Mouse (Mus musculus) hindbrain, embryonic 10.5 days (tissue): ENCODE measurements around the gene Add2. TPM values are rescaled to one million over a fixed set of nuclear protein-coding genes. Genes with fewer than 3 reads are reported as not detected.

ENCODE experiments used
- DNase-seq: peaks from one replicate; pipeline ENCODE4 v3.0.0-alpha.2; 2017; ENCODE audit warnings: low spot score
- H3K27ac ChIP-seq: fragments of 300-500 bp; sonication (generic); 2 replicates; pipeline ENCODE4 v1.5.1; 2016; ENCODE audit warnings: mild to moderate bottlenecking, moderate library complexity
- H3K27me3 ChIP-seq: fragments of 300-500 bp; sonication (generic); 2 replicates; pipeline ENCODE4 v1.6.1; 2016; ENCODE audit warnings: mild to moderate bottlenecking; ENCODE audit not compliant: poor library complexity, insufficient read depth, severe bottlenecking
- H3K36me3 ChIP-seq: fragments of 300-500 bp; sonication (generic); 2 replicates; pipeline ENCODE4 v1.6.1; 2016; ENCODE audit warnings: mild to moderate bottlenecking, moderate library complexity
- H3K4me1 ChIP-seq: fragments of 300-500 bp; sonication (generic); replicated peaks from 2 replicates; pipeline ENCODE4 v1.6.1; 2016; ENCODE audit warnings: mild to moderate bottlenecking
- H3K4me3 ChIP-seq: fragments of 300-500 bp; sonication (generic); 2 replicates; pipeline ENCODE4 v1.5.1; 2016; ENCODE audit warnings: mild to moderate bottlenecking, moderate library complexity
- H3K9me3 ChIP-seq: fragments of 300-500 bp; sonication (generic); 2 replicates; pipeline ENCODE4 v1.6.1; 2016; ENCODE audit warnings: mild to moderate bottlenecking, moderate library complexity
- WGBS: fragments of 180-500 bp; shearing (Covaris S2); methylation state at CpG from one replicate; pipeline ENCODE4 v1.1.7; 2016; 5-methylcytosine and 5-hydroxymethylcytosine counted together
- polyA plus RNA-seq: library from polyadenylated mRNA; unstranded; fragments of >200 nt; fragmentation: Nextera tagmentation; extraction: Ambion mirVana; gene quantifications from 2 replicates; pipeline ENCODE4 v1.2.1, GENCODE M21; 2016

The Add2 gene
- polyA plus RNA-seq, 1 experiment from 2014 or later: 84.1 TPM

DNA sequence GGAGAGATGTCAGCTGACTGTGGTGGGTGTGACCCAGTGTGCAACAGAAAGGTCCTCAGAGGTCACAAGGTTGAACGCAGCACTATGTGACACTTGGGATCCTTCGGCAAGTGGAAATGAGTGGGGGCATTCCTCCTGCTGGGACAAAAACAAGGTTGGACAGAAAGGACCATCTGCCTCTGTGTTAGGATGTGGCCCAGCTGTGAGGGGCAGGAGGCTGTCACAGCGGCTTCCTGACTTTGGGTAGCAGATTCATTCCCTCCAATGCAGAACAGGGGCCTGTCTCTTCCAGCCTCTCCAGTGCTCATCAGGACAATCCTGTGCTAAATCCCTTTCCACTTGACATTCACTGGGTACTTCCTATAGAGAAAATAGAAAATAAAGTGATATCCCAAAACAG is 132.4 kb downstream of the Add2 start:
- H3K27me3 ChIP-seq: no peaks in the 10 kb centered on the region

DNA sequence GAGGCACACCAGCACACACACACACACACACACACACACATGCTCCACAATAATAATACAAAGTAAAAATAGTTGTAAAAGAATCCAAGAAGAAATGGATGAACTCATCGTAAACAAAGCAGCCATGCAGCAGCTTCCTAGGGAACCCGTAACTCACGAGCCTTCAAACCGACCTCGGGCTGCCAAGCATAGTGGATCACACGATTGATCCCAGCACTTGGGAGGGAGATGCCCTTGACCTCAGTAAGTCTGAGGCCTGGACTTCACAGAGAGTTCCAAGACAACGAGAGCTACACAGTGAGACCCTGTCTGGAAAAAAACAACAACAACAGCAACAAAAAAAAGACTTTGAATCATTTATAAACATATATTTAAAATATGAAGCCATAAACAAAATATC is 133.1 kb downstream of the Add2 start:
- no peaks in the 10 kb centered on the region for H3K36me3 ChIP-seq
- no peak overlapping the region for H3K27ac ChIP-seq
- no peak overlapping the region for H3K4me3 ChIP-seq
- 59% methylated on average over 7 of the region's 7 CpGs for WGBS
- DNase-seq: no peak
- H3K4me1 ChIP-seq: peaks cover 7% of the 10 kb centered on the region
- no peaks in the 10 kb centered on the region for H3K9me3 ChIP-seq
- H3K27me3 ChIP-seq: no peaks in the 10 kb centered on the region

More for the DNA sequence above, 132.4 kb downstream of the Add2 start:
- Histone ChIP-seq H3K27ac (no peak overlapping the region), H3K4me1 (peaks cover 7% of the 10 kb centered on the region), H3K36me3 (no peaks in the 10 kb centered on the region), H3K4me3 (no peak overlapping the region), H3K9me3 (no peaks in the 10 kb centered on the region)
- WGBS: 41% methylated on average over 3 of the region's 3 CpGs
- DNase-seq: no peak

DNA sequence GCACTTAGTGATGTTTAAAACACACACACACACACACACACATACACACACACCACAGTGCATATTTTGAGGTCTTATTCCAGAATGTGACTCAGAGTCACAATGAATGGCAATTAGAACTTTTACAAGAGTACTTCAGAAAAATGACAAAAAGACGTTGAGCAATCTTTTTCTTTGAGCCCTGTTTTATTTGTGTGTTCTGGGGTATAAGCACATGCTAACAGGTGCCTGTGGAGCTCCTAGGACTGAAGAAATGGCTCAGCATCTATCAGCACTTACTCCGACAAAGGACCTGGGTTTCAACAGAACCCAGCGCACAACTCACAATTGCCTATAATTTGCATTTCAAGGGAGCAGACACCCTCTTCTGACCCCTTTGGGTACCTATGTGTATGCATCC is 135.5 kb downstream of the Add2 start:
- Histone ChIP-seq H3K27ac (no peak overlapping the region), H3K9me3 (no peaks in the 10 kb centered on the region), H3K27me3 (no peaks in the 10 kb centered on the region), H3K4me3 (no peak overlapping the region), H3K36me3 (no peaks in the 10 kb centered on the region), H3K4me1 (peaks cover 7% of the 10 kb centered on the region)
- 63% methylated on average over 3 of the region's 3 CpGs for WGBS
- DNase-seq: no peak

DNA sequence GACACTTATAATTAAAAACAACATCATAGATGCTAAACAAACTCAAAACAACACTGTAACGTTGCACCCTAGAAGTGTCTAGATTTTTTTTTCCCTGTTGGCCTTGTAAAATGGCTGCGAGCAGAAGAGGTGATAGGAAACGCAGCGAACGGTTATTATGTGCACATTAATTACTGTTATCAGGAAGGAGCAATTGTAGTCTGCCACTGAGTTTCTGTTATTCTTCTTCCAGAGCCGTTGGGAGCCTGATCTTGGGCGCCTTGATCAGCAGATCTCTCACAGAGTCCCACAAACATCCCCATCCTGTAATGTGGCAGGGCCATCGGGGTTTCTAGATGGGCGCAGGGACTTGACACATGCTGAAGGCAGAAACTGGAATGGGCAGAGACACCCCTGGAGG is 137.9 kb downstream of the Add2 start:
- Histone ChIP-seq H3K27me3 (no peaks in the 10 kb centered on the region), H3K36me3 (no peaks in the 10 kb centered on the region), H3K9me3 (no peaks in the 10 kb centered on the region), H3K27ac (no peak overlapping the region), H3K4me3 (no peak overlapping the region), H3K4me1 (peaks cover 7% of the 10 kb centered on the region)
- 87% methylated on average over 9 of the region's 9 CpGs for WGBS
- no peak for DNase-seq

DNA sequence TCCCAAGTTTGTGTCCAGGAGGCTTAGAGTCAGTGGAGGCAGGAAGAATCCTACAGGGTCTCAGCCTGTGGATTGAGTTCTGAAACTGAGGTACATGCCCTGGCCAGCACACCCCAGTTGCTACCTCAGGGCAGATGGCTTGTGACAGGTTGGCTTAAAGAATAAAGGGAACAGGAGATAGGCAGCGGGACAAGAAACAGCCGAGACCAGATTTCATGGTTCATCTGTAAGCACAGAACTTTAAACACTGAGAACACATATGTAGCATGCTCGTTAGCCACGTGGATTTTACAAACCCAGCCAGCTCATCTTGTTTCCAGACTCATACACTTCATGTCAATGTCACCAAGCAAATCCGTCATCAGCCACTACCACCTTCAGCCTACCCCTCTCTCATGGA is 139.4 kb downstream of the Add2 start:
- Histone ChIP-seq H3K27me3 (no peaks in the 10 kb centered on the region), H3K36me3 (no peaks in the 10 kb centered on the region), H3K4me3 (no peak overlapping the region), H3K27ac (no peak overlapping the region), H3K9me3 (no peaks in the 10 kb centered on the region), H3K4me1 (peaks cover 7% of the 10 kb centered on the region)
- DNase-seq: no peak
- 84% methylated on average over 5 of the region's 5 CpGs for WGBS

DNA sequence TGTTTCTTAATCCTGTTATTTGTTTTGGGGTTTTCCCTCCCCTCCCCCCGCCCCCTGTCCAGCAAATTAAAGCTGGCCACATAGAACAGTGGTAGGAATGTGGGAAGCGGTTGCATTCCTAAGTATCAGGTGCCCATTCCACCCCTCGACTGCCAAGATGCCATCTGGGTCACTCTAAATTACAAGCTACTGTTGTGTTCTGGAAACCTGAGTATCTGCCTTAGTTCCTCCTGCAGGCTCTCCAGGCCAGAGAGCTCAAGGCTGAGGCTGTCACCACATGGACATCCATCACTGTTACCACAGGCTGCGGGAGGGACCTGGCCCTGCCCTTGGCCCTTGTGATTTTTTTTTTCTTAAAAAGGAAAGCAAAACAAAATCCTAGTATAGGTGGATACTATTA is 140.7 kb downstream of the Add2 start:
- Histone ChIP-seq H3K36me3 (no peaks in the 10 kb centered on the region), H3K27ac (no peak overlapping the region), H3K4me1 (peaks cover 4% of the 10 kb centered on the region), H3K27me3 (no peaks in the 10 kb centered on the region), H3K4me3 (no peak overlapping the region), H3K9me3 (no peaks in the 10 kb centered on the region)
- no peak for DNase-seq
- 74% methylated on average over 4 of the region's 4 CpGs for WGBS

Other genes with a start within 250 kb of the Add2 start
- gene Nat8f6, start 207.7 kb upstream of the Add2 start, polyA plus RNA-seq: not detected in 2 replicates
- not detected in 2 replicates for gene Nat8f5, start 207.7 kb upstream of the Add2 start, polyA plus RNA-seq
- gene Nat8, start 196.6 kb upstream of the Add2 start, polyA plus RNA-seq: not detected in 2 replicates
- not detected in 2 replicates for gene Nat8f2, start 159.5 kb upstream of the Add2 start, polyA plus RNA-seq
- 4.3 and 5.5 TPM in 2 replicates for gene Nat8f4, start 123.8 kb upstream of the Add2 start, polyA plus RNA-seq
- 33.4 and 35.2 TPM in 2 replicates for gene Tprkb, start 116.8 kb upstream of the Add2 start, polyA plus RNA-seq
- gene Nat8f1, start 113.0 kb upstream of the Add2 start, polyA plus RNA-seq: 5.9 and 7.2 TPM in 2 replicates
- gene Dusp11, start 67.0 kb upstream of the Add2 start, polyA plus RNA-seq: 37.0 and 38.0 TPM in 2 replicates
- gene Figla, start 12.5 kb upstream of the Add2 start, polyA plus RNA-seq: not detected in 2 replicates
- gene Tgfa, start 166.5 kb downstream of the Add2 start, polyA plus RNA-seq: 1.7 and 3.1 TPM in 2 replicates